Mouse (Mus musculus) C2C12 (cell line): Measurements from ENCODE around the gene Psmd12.
"Not testable (repeated sequence)": the region's sequence is repeated elsewhere in the genome, so short reads cannot be mapped to it uniquely, and the experiment has no call there.

ENCODE experiments used
- CEBPB ChIP-seq: IDR thresholded peaks from one replicate; pipeline ENCODE4 v1.6.1; 2011; ENCODE audit warnings: low read depth, mild to moderate bottlenecking, control low read depth, moderate library complexity
- CTCF ChIP-seq: IDR thresholded peaks from one replicate; pipeline ENCODE4 v1.5.1; 2011; ENCODE audit not compliant: control insufficient read depth, insufficient read depth, insufficient read length
- MYOD1 ChIP-seq: IDR thresholded peaks from one replicate; pipeline ENCODE4 v1.6.1; 2011; ENCODE audit warnings: low read depth; ENCODE audit not compliant: control insufficient read depth, insufficient read length
- USF1 ChIP-seq: IDR thresholded peaks from one replicate; pipeline ENCODE4 v1.6.1; 2011; ENCODE audit warnings: low read depth, mild to moderate bottlenecking, control low read depth, moderate library complexity

GRCm38 (mm10) chr11:107511954-107512353 is 32.7 kb downstream of the Psmd12 start:
- TF ChIP-seq CTCF (peak; percentile 34), USF1 (peak; percentile 33)
- TF ChIP-seq CEBPB, MYOD1: not testable (repeated sequence)
